Mouse (Mus musculus) liver, embryonic 12.5 days (tissue): ENCODE measurements at regions not wholly inside any gene's neighbourhood (a gene's known extent, or its start where the extent isn't known, plus 50 kb on each side); places are given as distances from the start of the nearest gene placed in this dataset.
A peak's percentile ranks its signal among the peaks of the same experiment; 100 is the strongest.

ENCODE experiments used
- ATAC-seq: fragments of 200-750 bp; cut with Nextera tagmentation; 2 replicates; pipeline ENCODE4 v1.8.0; 2017; ENCODE audit warnings: moderate number of reproducible peaks, mild to moderate bottlenecking, moderate library complexity
- H3K27ac ChIP-seq: fragments of 300-500 bp; sonication (generic); 2 replicates; pipeline ENCODE4 v1.5.1; 2016; ENCODE audit warnings: mild to moderate bottlenecking
- H3K27me3 ChIP-seq: fragments of 300-500 bp; sonication (generic); replicated peaks from 2 replicates; pipeline ENCODE4 v1.6.1; 2016; ENCODE audit warnings: mild to moderate bottlenecking, moderate library complexity
- H3K36me3 ChIP-seq: fragments of 300-500 bp; sonication (generic); 2 replicates; pipeline ENCODE4 v1.6.1; 2016; ENCODE audit warnings: mild to moderate bottlenecking, moderate library complexity
- H3K4me1 ChIP-seq: fragments of 300-500 bp; sonication (generic); 2 replicates; pipeline ENCODE4 v1.6.1; 2016
- H3K4me2 ChIP-seq: fragments of 300-500 bp; sonication (generic); 2 replicates; pipeline ENCODE4 v1.6.1; 2016; ENCODE audit warnings: mild to moderate bottlenecking, moderate library complexity
- H3K4me3 ChIP-seq: fragments of 300-500 bp; sonication (generic); 2 replicates; pipeline ENCODE4 v1.5.1; 2016; ENCODE audit warnings: mild to moderate bottlenecking, moderate library complexity
- H3K9ac ChIP-seq: fragments of 300-500 bp; sonication (generic); 2 replicates; pipeline ENCODE4 v1.6.1; 2016; ENCODE audit warnings: mild to moderate bottlenecking, moderate library complexity
- H3K9me3 ChIP-seq: fragments of 300-500 bp; sonication (generic); replicated peaks from 2 replicates; pipeline ENCODE4 v1.6.1; 2016; ENCODE audit warnings: mild to moderate bottlenecking, moderate library complexity
- WGBS: fragments of 180-500 bp; shearing (Covaris S2); methylation state at CpG from one replicate; pipeline ENCODE4 v1.1.7; 2016; ENCODE audit not compliant: insufficient replicate concordance; 5-methylcytosine and 5-hydroxymethylcytosine counted together

GRCm38 (mm10) chr13:107664197-107664596, 380.0 kb upstream of the Smim15 start:
- Histone ChIP-seq H3K27ac (no peak overlapping the region), H3K27me3 (peaks cover 15% of the 10 kb centered on the region; the same call in 1 of the 2 replicates), H3K9ac (no peak overlapping the region), H3K4me3 (no peak overlapping the region), H3K9me3 (no peaks in the 10 kb centered on the region), H3K4me2 (no peak overlapping the region), H3K36me3 (no peaks in the 10 kb centered on the region), H3K4me1 (no peaks in the 10 kb centered on the region)
- 58% methylated on average over 8 of the region's 8 CpGs for WGBS
- ATAC-seq: no peak

GRCm38 (mm10) chr13:107663745-107664144, 380.5 kb upstream of the Smim15 start:
- Histone ChIP-seq H3K27me3 (peaks cover 15% of the 10 kb centered on the region; the same call in 1 of the 2 replicates), H3K4me3 (no peak overlapping the region), H3K36me3 (no peaks in the 10 kb centered on the region), H3K4me1 (no peaks in the 10 kb centered on the region), H3K27ac (no peak overlapping the region), H3K9ac (no peak overlapping the region), H3K4me2 (no peak overlapping the region), H3K9me3 (no peaks in the 10 kb centered on the region)
- 37% methylated on average over 12 of the region's 12 CpGs for WGBS
- no peak for ATAC-seq

DNA sequence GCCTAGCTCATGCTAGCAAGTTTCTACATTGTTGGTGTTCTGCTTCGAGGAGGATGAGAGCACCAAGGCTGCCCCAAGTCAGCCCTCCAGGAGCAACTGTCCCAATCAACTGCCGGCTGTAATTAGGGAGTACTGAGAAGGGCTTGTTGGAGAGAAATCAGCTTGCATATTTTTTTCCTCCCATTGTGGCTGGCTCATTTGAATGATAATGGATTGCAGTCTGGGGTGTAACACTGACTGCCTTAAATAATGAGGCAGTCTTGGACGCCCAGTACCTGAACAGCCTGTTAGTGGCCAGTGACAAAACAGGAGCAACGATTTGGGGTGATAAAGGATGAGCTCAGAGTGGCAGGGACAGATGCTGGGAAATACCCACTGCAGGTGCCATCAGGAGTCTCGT, 382.8 kb upstream of the Smim15 start:
- Histone ChIP-seq H3K36me3 (no peaks in the 10 kb centered on the region), H3K9ac (no peak overlapping the region), H3K27ac (no peak overlapping the region), H3K27me3 (peaks cover 15% of the 10 kb centered on the region; the same call in 1 of the 2 replicates), H3K4me2 (no peak overlapping the region), H3K4me1 (no peaks in the 10 kb centered on the region), H3K4me3 (no peak overlapping the region), H3K9me3 (no peaks in the 10 kb centered on the region)
- 36% methylated on average over 5 of the region's 5 CpGs for WGBS
- no peak for ATAC-seq

DNA sequence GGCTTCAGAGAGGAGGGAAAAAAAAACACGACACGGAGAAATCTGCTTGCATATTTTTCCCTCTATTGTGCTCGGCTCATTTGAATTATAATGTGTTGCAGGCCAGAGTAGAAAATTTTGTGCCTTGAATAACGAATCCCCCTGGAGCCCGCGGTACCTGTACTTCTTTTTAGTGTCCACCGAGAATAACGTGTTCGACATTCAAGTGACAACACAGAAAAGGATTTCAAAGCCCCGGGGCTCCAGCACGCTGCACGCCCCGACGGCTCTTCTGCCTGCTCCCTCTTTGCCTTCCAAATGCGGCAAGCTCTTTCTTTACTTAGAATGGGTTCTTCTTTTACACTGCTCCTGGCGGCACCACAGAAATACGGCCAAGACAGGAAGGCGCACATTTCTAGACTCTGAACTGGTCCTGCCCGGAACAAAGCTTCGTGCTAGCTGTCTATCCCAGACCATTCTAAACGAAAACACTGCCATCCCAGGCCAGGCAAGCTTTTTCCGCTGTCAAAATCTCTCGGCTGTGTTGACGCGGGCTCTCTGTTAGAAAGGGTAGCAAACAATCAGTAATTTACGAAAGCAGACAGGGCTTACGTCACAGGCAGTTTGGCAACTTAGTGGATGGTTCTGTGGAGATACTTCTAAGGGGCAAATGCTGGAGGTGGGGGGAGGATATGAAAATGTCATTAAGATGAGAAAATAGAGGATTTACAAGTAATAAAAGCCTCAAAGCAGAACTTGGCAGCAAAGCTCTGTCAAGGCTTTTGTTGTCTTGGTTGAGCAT, 398.2 kb upstream of the Smim15 start:
- H3K4me2 ChIP-seq: peak overlapping the region; percentile 56
- peaks cover 8% of the 10 kb centered on the region for H3K4me1 ChIP-seq
- H3K9ac ChIP-seq: no peak overlapping the region
- H3K9me3 ChIP-seq: no peaks in the 10 kb centered on the region
- WGBS: 7% methylated on average over 27 of the region's 27 CpGs
- H3K4me3 ChIP-seq: peak overlapping the region; percentile 23
- no peak overlapping the region for H3K27ac ChIP-seq
- peaks cover 50% of the 10 kb centered on the region for H3K27me3 ChIP-seq
- ATAC-seq: no peak
- no peaks in the 10 kb centered on the region for H3K36me3 ChIP-seq

DNA sequence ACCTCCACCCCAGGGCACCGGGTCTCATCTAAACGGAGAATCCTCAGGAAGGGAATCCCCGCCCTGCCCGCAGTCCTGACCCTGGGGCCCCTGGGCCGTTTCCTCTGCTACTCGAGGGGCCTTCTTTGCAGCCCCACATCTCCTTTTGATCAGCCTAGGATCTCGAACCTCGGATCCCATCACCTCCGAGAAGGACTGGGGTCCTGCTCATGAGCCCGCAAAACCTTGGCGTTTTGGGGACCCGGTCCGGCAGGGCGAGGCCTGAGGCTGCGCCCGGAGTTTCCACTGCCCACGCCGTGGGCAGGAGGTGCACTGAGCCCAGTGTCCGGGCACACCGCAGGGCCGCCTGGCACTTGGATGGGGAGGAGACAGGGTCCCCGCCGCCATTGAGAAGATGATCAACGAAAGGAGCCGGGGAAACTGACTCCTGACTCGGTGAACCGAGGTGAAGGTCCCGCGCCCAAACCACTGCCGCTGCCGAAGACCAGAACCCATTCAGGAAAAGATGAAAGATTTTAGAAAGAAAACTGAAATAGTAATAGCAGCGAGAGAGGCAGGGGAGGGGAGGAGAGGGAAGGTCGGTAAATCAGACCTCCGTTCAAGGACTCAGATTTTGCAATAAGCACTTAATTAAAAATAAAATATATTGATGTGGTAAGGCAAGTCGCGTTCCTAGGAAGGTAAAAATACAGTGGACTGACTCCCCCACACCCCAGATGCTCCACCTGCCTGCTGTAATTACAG, 399.0 kb upstream of the Smim15 start:
- WGBS: 3% methylated on average over 36 of the region's 36 CpGs
- H3K36me3 ChIP-seq: no peaks in the 10 kb centered on the region
- peaks cover 8% of the 10 kb centered on the region for H3K4me1 ChIP-seq
- peak overlapping the region; percentile 23 for H3K4me3 ChIP-seq
- ATAC-seq: no peak
- peak overlapping the region; percentile 56 for H3K4me2 ChIP-seq
- no peak overlapping the region for H3K27ac ChIP-seq
- H3K27me3 ChIP-seq: peaks cover 50% of the 10 kb centered on the region
- H3K9ac ChIP-seq: no peak overlapping the region
- H3K9me3 ChIP-seq: no peaks in the 10 kb centered on the region

- Histone ChIP-seq H3K9me3 (no peaks in the 10 kb centered on the region), H3K36me3 (no peaks in the 10 kb centered on the region), H3K4me1 (peaks cover 8% of the 10 kb centered on the region), H3K4me3 (peak overlapping the region; percentile 23; the same call in 1 of the 2 replicates), H3K4me2 (peak overlapping the region; percentile 56), H3K9ac (no peak overlapping the region), H3K27me3 (peaks cover 45% of the 10 kb centered on the region), H3K27ac (no peak overlapping the region)
- no peak for ATAC-seq
- 27% methylated on average over 12 of the region's 12 CpGs for WGBS
Observed at GRCm38 (mm10) chr13:107644705-107645104, 399.5 kb upstream of the Smim15 start.

DNA sequence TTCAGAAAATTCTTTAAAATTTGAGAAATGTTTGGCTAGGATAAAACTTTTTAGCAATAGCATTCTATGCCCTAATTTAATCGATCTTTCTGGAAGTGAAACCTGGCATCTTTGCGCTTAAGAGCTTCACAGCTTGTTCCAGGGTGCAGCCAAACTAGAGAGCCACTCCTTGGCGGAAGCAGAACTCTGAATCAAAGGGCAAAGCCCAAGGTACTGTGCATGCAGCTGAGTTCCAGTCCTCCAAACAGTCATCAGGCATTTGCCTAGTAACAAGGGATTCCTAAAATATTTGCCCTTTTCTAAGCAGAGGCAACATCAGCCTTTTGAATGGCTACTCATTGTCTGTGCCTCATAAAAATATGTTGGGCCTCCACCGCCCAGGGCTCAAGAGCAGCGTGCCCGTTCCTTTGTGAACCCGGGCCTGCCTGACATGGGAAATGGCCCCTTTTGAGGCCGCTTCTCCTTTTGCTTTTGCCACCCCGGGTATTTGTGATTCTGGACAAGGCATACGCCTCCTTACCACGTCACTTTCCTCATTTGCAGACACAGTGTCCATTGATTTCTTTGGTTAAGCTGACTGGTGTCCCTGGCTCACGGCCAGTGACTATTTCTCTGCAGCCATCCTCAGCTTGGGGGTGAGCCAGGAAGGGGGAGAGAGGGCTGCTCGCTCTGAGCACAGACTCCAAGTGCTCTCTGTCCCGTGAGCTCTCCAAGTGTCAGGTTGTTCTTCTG, 402.2 kb upstream of the Smim15 start:
- Histone ChIP-seq H3K27ac (no peak overlapping the region), H3K27me3 (peaks cover 32% of the 10 kb centered on the region), H3K9me3 (no peaks in the 10 kb centered on the region), H3K9ac (no peak overlapping the region), H3K36me3 (no peaks in the 10 kb centered on the region), H3K4me2 (no peak overlapping the region), H3K4me1 (peaks cover 8% of the 10 kb centered on the region), H3K4me3 (no peak overlapping the region)
- no peak for ATAC-seq
- WGBS: 69% methylated on average over 14 of the region's 14 CpGs

DNA sequence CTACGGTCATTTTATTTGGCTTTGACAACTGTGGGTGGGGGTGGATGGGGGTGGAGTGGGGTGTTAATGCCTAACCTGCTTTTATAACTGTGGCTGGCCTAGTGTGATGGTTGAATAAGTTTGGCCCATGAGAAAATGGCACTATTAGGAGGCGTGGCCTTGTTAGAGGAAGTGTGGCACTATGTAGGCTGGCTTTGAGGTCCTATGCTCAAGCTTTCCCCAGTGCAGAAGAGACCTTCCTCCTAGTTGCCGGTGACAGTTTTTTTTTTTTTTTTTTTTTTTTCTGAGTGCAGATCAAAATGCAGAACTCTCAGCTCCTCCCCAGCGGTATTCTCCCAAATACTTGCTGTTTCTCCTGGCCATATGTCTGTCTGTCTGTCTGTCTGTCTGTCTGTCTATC, 404.6 kb upstream of the Smim15 start:
- Histone ChIP-seq H3K4me3 (no peak overlapping the region), H3K4me1 (no peaks in the 10 kb centered on the region), H3K27me3 (peaks cover 9% of the 10 kb centered on the region), H3K36me3 (no peaks in the 10 kb centered on the region), H3K9me3 (no peaks in the 10 kb centered on the region), H3K9ac (no peak overlapping the region), H3K4me2 (no peak overlapping the region), H3K27ac (no peak overlapping the region)
- WGBS: 54% methylated on average over 4 of the region's 4 CpGs
- no peak for ATAC-seq

DNA sequence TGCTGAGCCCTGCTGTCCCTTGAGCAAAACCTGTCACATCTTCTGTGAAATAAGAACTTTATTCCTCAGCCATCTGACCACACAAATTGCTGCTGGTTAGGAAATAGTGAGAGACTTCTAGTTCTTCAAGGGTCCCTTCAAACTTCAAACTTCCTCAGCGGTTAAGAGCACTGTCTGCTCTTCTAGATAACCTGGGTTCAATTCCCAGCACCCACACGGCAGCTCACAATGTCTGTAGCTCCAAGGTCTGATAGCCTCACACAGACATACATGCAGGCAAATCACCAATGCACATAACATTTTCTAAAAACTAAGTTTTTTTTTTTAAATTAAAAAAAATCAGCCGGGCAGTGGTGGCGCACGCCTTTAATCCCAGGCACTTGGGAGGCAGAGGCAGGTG, 407.0 kb upstream of the Smim15 start:
- no peak overlapping the region for H3K27ac ChIP-seq
- no peaks in the 10 kb centered on the region for H3K36me3 ChIP-seq
- 53% methylated on average over 5 of the region's 5 CpGs for WGBS
- no peak for ATAC-seq
- no peak overlapping the region for H3K9ac ChIP-seq
- H3K9me3 ChIP-seq: no peaks in the 10 kb centered on the region
- H3K4me2 ChIP-seq: no peak overlapping the region
- H3K4me3 ChIP-seq: no peak overlapping the region
- H3K27me3 ChIP-seq: no peaks in the 10 kb centered on the region
- H3K4me1 ChIP-seq: no peaks in the 10 kb centered on the region

DNA sequence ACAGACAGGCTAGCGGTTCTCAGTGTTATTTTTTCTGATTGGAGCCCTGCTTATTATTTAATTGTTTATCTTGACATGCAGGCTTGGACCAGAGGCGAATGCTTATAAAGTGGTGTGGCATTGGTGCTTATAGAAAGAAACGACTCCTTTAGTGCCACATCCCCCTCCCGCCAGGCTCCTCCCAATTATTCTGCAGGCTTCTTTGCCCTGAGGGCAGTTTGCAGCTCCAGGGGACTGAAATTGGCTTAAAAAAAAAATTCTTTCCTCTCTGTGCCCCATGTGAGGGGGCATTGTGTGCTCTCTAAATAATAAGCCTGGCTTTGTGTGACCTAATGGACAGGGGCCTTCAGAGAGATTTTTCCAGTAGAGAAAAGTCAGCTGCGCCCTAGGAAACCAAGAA, 409.1 kb upstream of the Smim15 start:
- no peak for ATAC-seq
- no peaks in the 10 kb centered on the region for H3K4me1 ChIP-seq
- no peak overlapping the region for H3K4me2 ChIP-seq
- WGBS: 53% methylated on average over 5 of the region's 5 CpGs
- H3K27ac ChIP-seq: no peak overlapping the region
- no peaks in the 10 kb centered on the region for H3K9me3 ChIP-seq
- no peaks in the 10 kb centered on the region for H3K27me3 ChIP-seq
- H3K9ac ChIP-seq: no peak overlapping the region
- H3K4me3 ChIP-seq: no peak overlapping the region
- no peaks in the 10 kb centered on the region for H3K36me3 ChIP-seq

DNA sequence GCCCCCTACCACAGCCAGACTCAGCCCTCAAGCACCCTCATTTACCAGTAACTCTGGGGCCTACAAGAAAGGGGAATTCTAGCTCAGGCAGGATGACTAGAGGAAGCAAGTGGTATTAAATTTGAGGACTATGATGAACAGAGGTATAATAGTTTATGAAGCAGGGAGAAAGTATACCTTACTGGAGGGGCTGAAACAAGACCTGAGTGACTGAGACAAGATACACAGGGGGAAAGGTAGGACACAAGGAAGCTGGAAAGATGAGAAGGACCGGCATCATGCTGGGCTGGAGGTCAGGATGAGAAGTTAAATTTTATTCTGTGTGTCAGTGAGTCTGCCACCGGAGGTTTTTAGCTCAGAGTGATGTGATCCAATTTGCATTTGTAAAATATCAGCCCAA, 417.2 kb upstream of the Smim15 start:
- Histone ChIP-seq H3K36me3 (no peaks in the 10 kb centered on the region), H3K9me3 (no peaks in the 10 kb centered on the region), H3K4me1 (no peaks in the 10 kb centered on the region), H3K27ac (no peak overlapping the region), H3K27me3 (no peaks in the 10 kb centered on the region), H3K4me3 (no peak overlapping the region), H3K4me2 (no peak overlapping the region), H3K9ac (no peak overlapping the region)
- WGBS: 79% methylated on average over 2 of the region's 2 CpGs
- ATAC-seq: no peak

- 61% methylated on average over 8 of the region's 8 CpGs for WGBS
- no peaks in the 10 kb centered on the region for H3K27me3 ChIP-seq
- H3K4me1 ChIP-seq: no peaks in the 10 kb centered on the region
- no peak overlapping the region for H3K27ac ChIP-seq
- no peaks in the 10 kb centered on the region for H3K36me3 ChIP-seq
- no peaks in the 10 kb centered on the region for H3K9me3 ChIP-seq
- no peak for ATAC-seq
- H3K4me3 ChIP-seq: no peak overlapping the region
- H3K9ac ChIP-seq: no peak overlapping the region
- no peak overlapping the region for H3K4me2 ChIP-seq
Observed at GRCm38 (mm10) chr13:107626670-107627069, 417.6 kb upstream of the Smim15 start.
